Mouse (Mus musculus) layer of hippocampus, postnatal 36 days (tissue): ENCODE measurements at regions not wholly inside any gene's neighbourhood (a gene's known extent, or its start where the extent isn't known, plus 50 kb on each side); places are given as distances from the start of the nearest gene placed in this dataset.

Experiments
- microRNA-seq, 2 experiments: library from miRNA; unstranded; fragments of <30 nt; microRNA quantifications; one replicate each; pipeline ENCODE4 v1.2.0; 2021

Small RNAs in the stretch of these regions (microRNA-seq; reads per million reads assigned to microRNA genes)
- 0 reads per million in 2 experiments for gene Gm24321
- gene Gm25252, result 0 reads per million in 2 experiments
- 0 reads per million in 2 experiments for gene Gm25750
- 0.21 to 0.90 reads per million in 2 experiments for gene Gm27379
- gene Gm44322, result 0 reads per million in 2 experiments
- gene Mir1193, result 58.8 to 98.0 reads per million in 2 experiments
- 0 to 1.9 reads per million in 2 experiments for gene Mir1197
- gene Mir134, result 382 to 589 reads per million in 2 experiments
- gene Mir154, result 984 to 1,954 reads per million in 2 experiments
- 0 to 0.21 reads per million in 2 experiments for gene Mir299a
- gene Mir299b, result 0 reads per million in 2 experiments
- gene Mir300, result 660 to 819 reads per million in 2 experiments
- 128 to 136 reads per million in 2 experiments for gene Mir3072
- gene Mir323, result 1,129 to 1,623 reads per million in 2 experiments
- 273 to 282 reads per million in 2 experiments for gene Mir329
- gene Mir369, result 2,970 to 6,362 reads per million in 2 experiments
- gene Mir376a, result 0 reads per million in 2 experiments
- gene Mir376b, result 148 to 174 reads per million in 2 experiments
- gene Mir376c, result 201 to 680 reads per million in 2 experiments
- gene Mir377, result 69.6 to 136 reads per million in 2 experiments
- 6,742 to 7,234 reads per million in 2 experiments for gene Mir379
- gene Mir380, result 0 reads per million in 2 experiments
- gene Mir381, result 607 to 1,279 reads per million in 2 experiments
- 7,476 to 9,926 reads per million in 2 experiments for gene Mir382
- 0 reads per million in 2 experiments for gene Mir409
- gene Mir410, result 82.1 to 117 reads per million in 2 experiments
- gene Mir411, result 7,740 to 11,791 reads per million in 2 experiments
- gene Mir412, result 206 to 265 reads per million in 2 experiments
- gene Mir453, result 0 reads per million in 2 experiments
- gene Mir485, result 2,097 to 3,029 reads per million in 2 experiments
- gene Mir487b, result 6,750 to 14,116 reads per million in 2 experiments
- gene Mir494, result 24.8 to 31.4 reads per million in 2 experiments
- 113 to 119 reads per million in 2 experiments for gene Mir495
- 124 to 252 reads per million in 2 experiments for gene Mir496a
- gene Mir539, result 0 reads per million in 2 experiments
- gene Mir541, result 5,483 to 7,241 reads per million in 2 experiments
- gene Mir543, result 314 to 2,193 reads per million in 2 experiments
- 7.8 to 19.9 reads per million in 2 experiments for gene Mir544
- gene Mir654, result 0 reads per million in 2 experiments
- gene Mir666, result 718 to 748 reads per million in 2 experiments
- gene Mir667, result 670 to 1,751 reads per million in 2 experiments
- 1,817 to 2,429 reads per million in 2 experiments for gene Mir668
- 37.0 to 59.4 reads per million in 2 experiments for gene Mir679
- 3.3 to 8.3 reads per million in 2 experiments for gene Mir758
- 0 reads per million in 2 experiments for gene Mir882
